Mouse (Mus musculus) E14TG2a.4 (cell line): ENCODE measurements at regions not wholly inside any gene's neighbourhood (a gene's known extent, or its start where the extent isn't known, plus 50 kb on each side); places are given as distances from the start of the nearest gene placed in this dataset.

Experiments
- H3K27me3 ChIP-seq: 2 replicates; pipeline ENCODE4 v1.6.1; 2014; ENCODE audit warnings: low read length, control low read depth; ENCODE audit not compliant: insufficient read depth
- H3K36me3 ChIP-seq: 2 replicates; pipeline ENCODE4 v1.6.1; 2014; ENCODE audit warnings: low read length, control low read depth; ENCODE audit not compliant: insufficient read depth
- H3K4me1 ChIP-seq: replicated peaks from 2 replicates; pipeline ENCODE4 v1.6.1; 2014; ENCODE audit warnings: low read depth, low read length, control low read depth
- H3K4me3 ChIP-seq: replicated peaks from 2 replicates; pipeline ENCODE4 v1.5.1; 2014; ENCODE audit warnings: mild to moderate bottlenecking, low read length
- H3K9me3 ChIP-seq: 2 replicates; pipeline ENCODE4 v1.6.1; 2014; ENCODE audit warnings: low read length, control low read depth
- CTCF ChIP-seq: conservative IDR thresholded peaks from 2 replicates; pipeline ENCODE4 v1.5.1; 2014; ENCODE audit warnings: low read length
- NANOG ChIP-seq: IDR thresholded peaks from 2 replicates; pipeline ENCODE4 v1.6.1; 2014; ENCODE audit warnings: borderline replicate concordance, low read length, mixed read lengths
- POU5F1 ChIP-seq: IDR thresholded peaks from 2 replicates; pipeline ENCODE4 v1.6.1; 2014; ENCODE audit warnings: low read length, borderline replicate concordance

GRCm38 (mm10) chr13:6316201-6316600, 231.7 kb upstream of the Pitrm1 start:
- no peaks in the 10 kb centered on the region for H3K9me3 ChIP-seq
- H3K4me3 ChIP-seq, result no peak overlapping the region
- TF ChIP-seq CTCF, result peak; percentile 18
- TF ChIP-seq POU5F1, result no peak
- TF ChIP-seq NANOG, result no peak
- no peaks in the 10 kb centered on the region for H3K4me1 ChIP-seq
- no peaks in the 10 kb centered on the region for H3K36me3 ChIP-seq
- H3K27me3 ChIP-seq, result no peaks in the 10 kb centered on the region

- H3K9me3 ChIP-seq, result no peaks in the 10 kb centered on the region
- H3K4me3 ChIP-seq, result no peak overlapping the region
- no peaks in the 10 kb centered on the region for H3K4me1 ChIP-seq
- no peaks in the 10 kb centered on the region for H3K27me3 ChIP-seq
- TF ChIP-seq NANOG, result no peak
- no peak for TF ChIP-seq POU5F1
- TF ChIP-seq CTCF, result no peak
- no peaks in the 10 kb centered on the region for H3K36me3 ChIP-seq
Observed at GRCm38 (mm10) chr13:6323948-6324347, 224.0 kb upstream of the Pitrm1 start.

GRCm38 (mm10) chr13:6330320-6330950, 217.5 kb upstream of the Pitrm1 start:
- no peaks in the 10 kb centered on the region for H3K9me3 ChIP-seq
- H3K36me3 ChIP-seq, result no peaks in the 10 kb centered on the region
- no peaks in the 10 kb centered on the region for H3K4me1 ChIP-seq
- no peak for TF ChIP-seq POU5F1
- TF ChIP-seq CTCF, result no peak
- no peak for TF ChIP-seq NANOG
- no peaks in the 10 kb centered on the region for H3K27me3 ChIP-seq
- no peak overlapping the region for H3K4me3 ChIP-seq

GRCm38 (mm10) chr13:6340157-6340556, 207.8 kb upstream of the Pitrm1 start:
- no peaks in the 10 kb centered on the region for H3K4me1 ChIP-seq
- H3K27me3 ChIP-seq, result no peaks in the 10 kb centered on the region
- H3K36me3 ChIP-seq, result no peaks in the 10 kb centered on the region
- TF ChIP-seq POU5F1 (no peak), CTCF (no peak), NANOG (no peak)
- no peaks in the 10 kb centered on the region for H3K9me3 ChIP-seq
- no peak overlapping the region for H3K4me3 ChIP-seq

- H3K9me3 ChIP-seq, result no peaks in the 10 kb centered on the region
- H3K36me3 ChIP-seq, result no peaks in the 10 kb centered on the region
- no peaks in the 10 kb centered on the region for H3K4me1 ChIP-seq
- TF ChIP-seq CTCF, result no peak
- TF ChIP-seq POU5F1, result no peak
- H3K4me3 ChIP-seq, result no peak overlapping the region
- H3K27me3 ChIP-seq, result no peaks in the 10 kb centered on the region
Observed at GRCm38 (mm10) chr13:6341102-6341737, 206.7 kb upstream of the Pitrm1 start.

- Histone ChIP-seq H3K9me3 (peaks cover 19% of the 10 kb centered on the region), H3K27me3 (no peaks in the 10 kb centered on the region), H3K4me1 (no peaks in the 10 kb centered on the region), H3K36me3 (no peaks in the 10 kb centered on the region), H3K4me3 (no peak overlapping the region)
- TF ChIP-seq CTCF (no peak), POU5F1 (no peak), NANOG (no peak)
Observed at GRCm38 (mm10) chr13:6365169-6365568, 182.8 kb upstream of the Pitrm1 start.

GRCm38 (mm10) chr13:6367661-6368060, 180.3 kb upstream of the Pitrm1 start:
- no peak overlapping the region for H3K4me3 ChIP-seq
- no peaks in the 10 kb centered on the region for H3K36me3 ChIP-seq
- peaks cover 14% of the 10 kb centered on the region for H3K9me3 ChIP-seq
- no peak for TF ChIP-seq CTCF
- H3K4me1 ChIP-seq, result no peaks in the 10 kb centered on the region
- H3K27me3 ChIP-seq, result no peaks in the 10 kb centered on the region

- H3K4me1 ChIP-seq, result no peaks in the 10 kb centered on the region
- no peaks in the 10 kb centered on the region for H3K36me3 ChIP-seq
- H3K27me3 ChIP-seq, result no peaks in the 10 kb centered on the region
- no peaks in the 10 kb centered on the region for H3K9me3 ChIP-seq
- TF ChIP-seq CTCF (no peak), POU5F1 (no peak), NANOG (no peak)
- H3K4me3 ChIP-seq, result no peak overlapping the region
Observed at GRCm38 (mm10) chr13:6374570-6375173, 173.3 kb upstream of the Pitrm1 start.
